Mouse (Mus musculus) limb, embryonic 11.5 days (tissue): ENCODE data around the gene Myo19. TPM values are rescaled to one million over a fixed set of nuclear protein-coding genes. Genes with fewer than 3 reads are reported as not detected.

Source experiments
- ATAC-seq: fragments of 200-750 bp; cut with Nextera tagmentation; 2 replicates; pipeline ENCODE4 v1.8.0; 2017; ENCODE audit warnings: low read depth; ENCODE audit not compliant: insufficient number of reproducible peaks, low FRiP score, low TSS enrichment
- DNase-seq: peaks from one replicate; pipeline ENCODE4 v3.0.0-alpha.2; 2015; ENCODE audit warnings: low spot score
- H3K27ac ChIP-seq: fragments of 300-500 bp; sonication (generic); replicated peaks from 2 replicates; pipeline ENCODE4 v1.5.1; 2014; ENCODE audit warnings: low read depth, mild to moderate bottlenecking, low read length
- H3K27me3 ChIP-seq: fragments of 300-500 bp; sonication (generic); 2 replicates; pipeline ENCODE4 v1.6.1; 2014; ENCODE audit warnings: mild to moderate bottlenecking, low read length, mixed read lengths; ENCODE audit not compliant: control insufficient read depth, insufficient read depth
- H3K36me3 ChIP-seq: fragments of 300-500 bp; sonication (generic); 2 replicates; pipeline ENCODE4 v1.6.1; 2014; ENCODE audit warnings: mild to moderate bottlenecking, low read length, moderate library complexity, mixed read lengths; ENCODE audit not compliant: control insufficient read depth, insufficient read depth
- H3K4me1 ChIP-seq: fragments of 300-500 bp; sonication (generic); 2 replicates; pipeline ENCODE4 v1.6.1; 2014; ENCODE audit warnings: low read length, mixed read lengths; ENCODE audit not compliant: control insufficient read depth, insufficient read depth
- H3K4me2 ChIP-seq: fragments of 300-500 bp; sonication (generic); 2 replicates; pipeline ENCODE4 v1.6.1; 2014; ENCODE audit warnings: low read depth, mild to moderate bottlenecking, moderate library complexity; ENCODE audit not compliant: severe bottlenecking
- H3K4me3 ChIP-seq: fragments of 300-500 bp; sonication (generic); 2 replicates; pipeline ENCODE4 v1.5.1; 2014; ENCODE audit warnings: low read depth, low read length
- H3K9ac ChIP-seq: fragments of 300-500 bp; sonication (generic); 2 replicates; pipeline ENCODE4 v1.6.1; 2014; ENCODE audit warnings: mild to moderate bottlenecking, low read length
- H3K9me3 ChIP-seq: fragments of 300-500 bp; sonication (generic); 2 replicates; pipeline ENCODE4 v1.6.1; 2016; ENCODE audit warnings: low read length; ENCODE audit not compliant: control insufficient read depth
- WGBS: fragments of 180-500 bp; shearing (Covaris S2); extraction: QIAGEN DNeasy Blood & Tissue Kit; methylation state at CpG from one replicate; pipeline ENCODE4 v1.1.7; 2014; 5-methylcytosine and 5-hydroxymethylcytosine counted together
- polyA plus RNA-seq: library from polyadenylated mRNA; unstranded; fragments of >200 nt; fragmentation: Nextera tagmentation; extraction: Ambion mirVana; gene quantifications from 2 replicates; pipeline ENCODE4 v1.2.1, GENCODE M21; 2014

Gene Myo19
- polyA plus RNA-seq, 1 experiment from 2014 or later, result 13.4 TPM

- H3K4me1 ChIP-seq, result no peaks in the 10 kb centered on the region
- peaks cover 17% of the 10 kb centered on the region; the same call in 1 of the 2 replicates for H3K36me3 ChIP-seq
- 94% methylated on average over 7 of the region's 7 CpGs for WGBS
- H3K9ac ChIP-seq, result no peak overlapping the region
- DNase-seq, result no peak
- no peak overlapping the region for H3K4me2 ChIP-seq
- no peak for ATAC-seq
- no peaks in the 10 kb centered on the region for H3K27me3 ChIP-seq
- no peaks in the 10 kb centered on the region for H3K9me3 ChIP-seq
- H3K27ac ChIP-seq, result no peak overlapping the region
- H3K4me3 ChIP-seq, result no peak overlapping the region
Measured at GRCm38 (mm10) chr11:84891705-84892104, 11.8 kb downstream of the Myo19 start.

GRCm38 (mm10) chr11:84893113-84893512 lies 13.2 kb downstream of the Myo19 start:
- Histone ChIP-seq H3K36me3 (peaks cover 15% of the 10 kb centered on the region; the same call in 1 of the 2 replicates), H3K9me3 (no peaks in the 10 kb centered on the region)
- 92% methylated on average over 15 of the region's 15 CpGs for WGBS

GRCm38 (mm10) chr11:84904597-84905144 lies 24.7 kb downstream of the Myo19 start:
- DNase-seq, result no peak
- Histone ChIP-seq H3K9me3 (no peaks in the 10 kb centered on the region), H3K4me2 (no peak overlapping the region), H3K9ac (no peak overlapping the region), H3K36me3 (peaks cover 28% of the 10 kb centered on the region), H3K4me1 (no peaks in the 10 kb centered on the region), H3K27ac (no peak overlapping the region), H3K27me3 (no peaks in the 10 kb centered on the region), H3K4me3 (no peak overlapping the region)
- 87% methylated on average over 9 of the region's 9 CpGs for WGBS
- no peak for ATAC-seq

More at GRCm38 (mm10) chr11:84893113-84893512, 13.2 kb downstream of the Myo19 start:
- Histone ChIP-seq H3K9ac (no peak overlapping the region), H3K4me2 (no peak overlapping the region), H3K27ac (no peak overlapping the region), H3K4me1 (no peaks in the 10 kb centered on the region), H3K27me3 (no peaks in the 10 kb centered on the region), H3K4me3 (no peak overlapping the region)
- DNase-seq, result no peak
- ATAC-seq, result no peak

- H3K4me3 ChIP-seq, result no peak overlapping the region
- no peak for DNase-seq
- no peaks in the 10 kb centered on the region for H3K27me3 ChIP-seq
- 92% methylated on average over 3 of the region's 3 CpGs for WGBS
- H3K4me2 ChIP-seq, result no peak overlapping the region
- H3K36me3 ChIP-seq, result peaks cover 24% of the 10 kb centered on the region
- no peaks in the 10 kb centered on the region for H3K4me1 ChIP-seq
- H3K27ac ChIP-seq, result no peak overlapping the region
- no peak overlapping the region for H3K9ac ChIP-seq
- no peaks in the 10 kb centered on the region for H3K9me3 ChIP-seq
- ATAC-seq, result no peak
Measured at GRCm38 (mm10) chr11:84907081-84907480, 27.1 kb downstream of the Myo19 start.

GRCm38 (mm10) chr11:84908480-84908879 lies 28.5 kb downstream of the Myo19 start:
- WGBS, result 93% methylated on average over 6 of the region's 6 CpGs
- H3K36me3 ChIP-seq, result peaks cover 27% of the 10 kb centered on the region

GRCm38 (mm10) chr11:84910411-84910810 lies 30.5 kb downstream of the Myo19 start:
- no peak overlapping the region for H3K27ac ChIP-seq
- no peak overlapping the region for H3K4me3 ChIP-seq
- DNase-seq (no peak), ATAC-seq (no peak)
- H3K27me3 ChIP-seq, result no peaks in the 10 kb centered on the region
- peaks cover 27% of the 10 kb centered on the region for H3K36me3 ChIP-seq
- no peak overlapping the region for H3K4me2 ChIP-seq
- no peaks in the 10 kb centered on the region for H3K4me1 ChIP-seq
- no peak overlapping the region for H3K9ac ChIP-seq
- WGBS, result 93% methylated on average over 4 of the region's 4 CpGs
- H3K9me3 ChIP-seq, result no peaks in the 10 kb centered on the region

More at GRCm38 (mm10) chr11:84908480-84908879, 28.5 kb downstream of the Myo19 start:
- Histone ChIP-seq H3K9me3 (no peaks in the 10 kb centered on the region), H3K27me3 (no peaks in the 10 kb centered on the region), H3K4me1 (no peaks in the 10 kb centered on the region), H3K27ac (no peak overlapping the region), H3K4me3 (no peak overlapping the region), H3K4me2 (no peak overlapping the region), H3K9ac (no peak overlapping the region)
- ATAC-seq (no peak), DNase-seq (no peak)

GRCm38 (mm10) chr11:84914673-84915072 lies 34.7 kb downstream of the Myo19 start:
- H3K9me3 ChIP-seq, result no peaks in the 10 kb centered on the region
- H3K9ac ChIP-seq, result no peak overlapping the region
- no peak for DNase-seq
- no peak for ATAC-seq
- no peak overlapping the region for H3K4me2 ChIP-seq
- 81% methylated on average over 5 of the region's 5 CpGs for WGBS
- peaks cover 12% of the 10 kb centered on the region; the same call in 1 of the 2 replicates for H3K36me3 ChIP-seq
- H3K27me3 ChIP-seq, result no peaks in the 10 kb centered on the region
- no peaks in the 10 kb centered on the region for H3K4me1 ChIP-seq
- no peak overlapping the region for H3K4me3 ChIP-seq
- H3K27ac ChIP-seq, result no peak overlapping the region

GRCm38 (mm10) chr11:84916053-84916702 lies 36.2 kb downstream of the Myo19 start, which contains the start of gene Znhit3:
TSS of gene Znhit3 (minus strand) at chr11:84916366.
- Histone ChIP-seq H3K36me3 (peaks cover 7% of the 10 kb centered on the region; the same call in 1 of the 2 replicates), H3K9ac (peak within 1 kb of the TSS; percentile 69), H3K27me3 (no peaks in the 10 kb centered on the region), H3K4me2 (peak within 1 kb of the TSS; percentile 46), H3K9me3 (no peaks in the 10 kb centered on the region), H3K4me3 (peak within 1 kb of the TSS; percentile 86), H3K27ac (no peak within 1 kb of the TSS), H3K4me1 (no peaks in the 10 kb centered on the region)
- WGBS, result 3% methylated on average over 32 of the region's 34 CpGs
- ATAC-seq (peak; percentile 80; the same call in 1 of the 2 replicates), DNase-seq (peak; percentile 82)
